Mouse (Mus musculus): ENCODE measurements around the gene Krt86.

- TF ChIP-seq ZNF384 (IDR thresholded peaks at IDR 0.05; ENCODE audit: low read depth, low read length) (no peak), ZC3H11A (IDR thresholded peaks at IDR 0.05; ENCODE audit: borderline replicate concordance, low read depth, low read length) (no peak), HCFC1 (IDR thresholded peaks at IDR 0.05; ENCODE audit: borderline replicate concordance, insufficient read depth, low read length) (no peak)
Observed at GRCm38 (mm10) chr15:101459283-101459682, 14.0 kb upstream of the Krt86 start.

Measured in ES-E14 (cell line).